Mouse (Mus musculus) kidney, postnatal 36 days (tissue): ENCODE results near the gene Cd177.
A peak's percentile ranks its signal among the peaks of the same experiment; 100 is the strongest.
"Not testable (repeated sequence)": the region's sequence is repeated elsewhere in the genome, so short reads cannot be mapped to it uniquely, and the experiment has no call there.

ENCODE experiments used
- DNase-seq, 2 experiments: peaks; one replicate each; pipeline ENCODE4 v3.0.0; 2021 to 2022; ENCODE audit warnings: mixed read lengths in 2 of 2

Gene Cd177

GRCm38 (mm10) chr7:24760211-24760610 is at the start of gene Cd177:
Gene Cd177, minus strand, starts transcription at chr7:24760311.
- no peak for DNase-seq

- DNase-seq, result no peak
Observed at GRCm38 (mm10) chr7:24809041-24809440, 48.9 kb upstream of the Cd177 start.

- DNase-seq, result no peak
Observed at GRCm38 (mm10) chr7:24804826-24805225, 44.7 kb upstream of the Cd177 start.

- no peak for DNase-seq
Observed at GRCm38 (mm10) chr7:24802149-24802767, 42.1 kb upstream of the Cd177 start.

- no peak for DNase-seq
Observed at GRCm38 (mm10) chr7:24797918-24798317, 37.8 kb upstream of the Cd177 start.

GRCm38 (mm10) chr7:24776918-24777317 is 16.8 kb upstream of the Cd177 start, which contains the start of gene Ceacam10:
Gene Ceacam10, plus strand, starts transcription at chr7:24777206.
- not testable (repeated sequence) for DNase-seq

- DNase-seq, result no peak
Observed at GRCm38 (mm10) chr7:24776145-24776544, 16.0 kb upstream of the Cd177 start.

- DNase-seq, result no peak
Observed at GRCm38 (mm10) chr7:24773942-24774535, 13.9 kb upstream of the Cd177 start.

GRCm38 (mm10) chr7:24771361-24771760 is 11.2 kb upstream of the Cd177 start:
- no peak for DNase-seq

- no peak for DNase-seq
Observed at GRCm38 (mm10) chr7:24762574-24762973, 2.5 kb upstream of the Cd177 start.

- no peak for DNase-seq
Observed at GRCm38 (mm10) chr7:24761161-24761560, 1.1 kb upstream of the Cd177 start.

- DNase-seq, result no peak
Observed at GRCm38 (mm10) chr7:24758520-24758919, 1.6 kb downstream of the Cd177 start.

GRCm38 (mm10) chr7:24753476-24753875 is 6.6 kb downstream of the Cd177 start:
- no peak for DNase-seq

- DNase-seq, result no peak
Observed at GRCm38 (mm10) chr7:24751610-24752009, 8.5 kb downstream of the Cd177 start.

GRCm38 (mm10) chr7:24750695-24751094 is 9.4 kb downstream of the Cd177 start:
- no peak for DNase-seq

- peak; percentile 7 to 63 for DNase-seq
Observed at GRCm38 (mm10) chr7:24735970-24736670, 24.0 kb downstream of the Cd177 start.

- not testable (repeated sequence) for DNase-seq
Observed at GRCm38 (mm10) chr7:24726808-24727207, 33.3 kb downstream of the Cd177 start, which contains the start of gene Gm4763. Gene Gm4763, minus strand, starts transcription at chr7:24726908.

GRCm38 (mm10) chr7:24715039-24715438 is 45.1 kb downstream of the Cd177 start:
- DNase-seq, result no peak

GRCm38 (mm10) chr7:24708832-24709292 is 51.2 kb downstream of the Cd177 start, which contains the start of gene BC049730:
Gene BC049730, plus strand, starts transcription at chr7:24709242.
- no peak for DNase-seq

GRCm38 (mm10) chr7:24702841-24703240 is 57.3 kb downstream of the Cd177 start:
- DNase-seq, result not testable (repeated sequence)

- not testable (repeated sequence) for DNase-seq
Observed at GRCm38 (mm10) chr7:24697891-24698290, 62.2 kb downstream of the Cd177 start.
